Mouse (Mus musculus) MEL (cell line): Measurements from ENCODE around the gene Wdfy3.

ENCODE experiments used
- CTCF ChIP-seq, 3 experiments: IDR thresholded peaks in 2 of 3; conservative IDR thresholded peaks in 1 of 3; 2 replicates each; pipeline ENCODE4 v1.5.1; 2011 to 2012; ENCODE audit warnings: low read length in 3 of 3, low read depth in 2 of 3, mild to moderate bottlenecking in 2 of 3, improper control_type of control experiment in 1 of 3, inconsistent platforms in 1 of 3, mixed read lengths in 1 of 3, moderate library complexity in 1 of 3; ENCODE audit not compliant: control insufficient read depth in 1 of 3, insufficient read depth in 1 of 3, poor library complexity in 1 of 3, severe bottlenecking in 1 of 3
- JUND ChIP-seq: IDR thresholded peaks from 2 replicates; pipeline ENCODE4 v1.6.1; 2011; ENCODE audit warnings: low read depth, mild to moderate bottlenecking, improper control_type of control experiment, low read length
- MAZ ChIP-seq: IDR thresholded peaks from 2 replicates; pipeline ENCODE4 v1.6.1; 2012; ENCODE audit warnings: low read depth, mild to moderate bottlenecking, inconsistent platforms, low read length, improper control_type of control experiment
- MEF2A ChIP-seq: IDR thresholded peaks from 2 replicates; pipeline ENCODE4 v1.6.1; 2014; ENCODE audit warnings: low read depth, mild to moderate bottlenecking, inconsistent platforms, low read length, improper control_type of control experiment; ENCODE audit not compliant: poor library complexity, insufficient replicate concordance, severe bottlenecking; ENCODE audit errors: extremely low read depth
- MXI1 ChIP-seq: IDR thresholded peaks from 2 replicates; pipeline ENCODE4 v1.6.1; 2011; ENCODE audit warnings: mild to moderate bottlenecking, low read depth, low read length, improper control_type of control experiment
- MYB ChIP-seq: IDR thresholded peaks from 2 replicates; pipeline ENCODE4 v1.6.1; 2011; ENCODE audit warnings: mild to moderate bottlenecking, low read depth, low read length, improper control_type of control experiment
- NRF1 ChIP-seq: IDR thresholded peaks from 2 replicates; pipeline ENCODE4 v1.6.1; 2014; ENCODE audit warnings: low read depth, mild to moderate bottlenecking, inconsistent platforms, low read length, improper control_type of control experiment, moderate library complexity; ENCODE audit not compliant: poor library complexity, insufficient read depth, severe bottlenecking
- POLR2A ChIP-seq, 2 experiments: IDR thresholded peaks; 2 replicates each; pipeline ENCODE4 v1.6.1; 2011 to 2012; ENCODE audit warnings: low read length in 2 of 2, mild to moderate bottlenecking in 2 of 2, control low read depth in 1 of 2, improper control_type of control experiment in 1 of 2, low read depth in 1 of 2, moderate library complexity in 1 of 2; ENCODE audit not compliant: control insufficient read depth in 1 of 2, insufficient read depth in 1 of 2, poor library complexity in 1 of 2
- POLR2AphosphoS2 ChIP-seq: IDR thresholded peaks from 2 replicates; pipeline ENCODE4 v1.6.1; 2011; ENCODE audit warnings: low read length, improper control_type of control experiment
- TBP ChIP-seq: IDR thresholded peaks from 2 replicates; pipeline ENCODE4 v1.8.0; 2011; ENCODE audit warnings: low read depth, low read length, improper control_type of control experiment
- ZMIZ1 ChIP-seq: IDR thresholded peaks from 2 replicates; pipeline ENCODE4 v1.6.1; 2012; ENCODE audit warnings: low read depth, mild to moderate bottlenecking, inconsistent platforms, low read length, improper control_type of control experiment, moderate library complexity

DNA sequence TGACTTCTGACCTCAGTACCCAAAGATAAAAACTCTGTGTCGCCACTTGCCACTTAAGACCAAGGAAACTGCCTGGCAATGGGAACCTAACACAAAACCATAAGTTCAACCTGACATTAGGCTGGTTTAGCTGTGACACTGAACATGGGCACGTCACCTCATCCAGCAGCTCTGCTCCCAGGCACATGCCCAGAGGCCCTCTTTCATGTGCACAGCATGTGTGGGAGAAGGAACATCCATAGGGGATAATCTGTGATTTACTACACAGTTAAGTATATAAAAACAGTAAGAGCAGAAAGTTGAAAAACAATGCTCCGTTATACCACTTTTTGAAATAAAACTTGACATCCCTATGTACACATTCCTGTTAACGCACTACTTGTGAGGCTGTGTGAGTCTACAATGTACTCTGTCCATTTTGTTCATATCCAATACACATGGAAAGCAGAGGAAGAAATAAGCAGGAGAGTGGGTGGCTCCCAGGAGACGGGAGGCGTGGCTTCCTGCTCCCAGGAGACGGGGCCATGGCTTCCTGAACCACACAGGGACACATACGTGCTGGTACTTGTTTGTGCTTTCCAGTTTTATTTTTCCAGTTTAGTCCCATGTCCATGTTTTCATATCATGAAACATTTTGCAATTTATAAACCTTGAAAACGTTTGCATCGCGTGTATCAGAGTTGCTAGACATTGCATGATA is 73.5 kb downstream of the Wdfy3 start:
- TF ChIP-seq MYB (no peak), POLR2AphosphoS2 (no peak), TBP (no peak), CTCF (IDR thresholded peaks at IDR 0.05 in 2 of 3, conservative IDR thresholded peaks at IDR 0.05 in 1 of 3; ENCODE audit: control insufficient read depth in 1 of 3, insufficient read depth in 1 of 3, low read depth in 2 of 3, low read length in 3 of 3, poor library complexity in 1 of 3, severe bottlenecking in 1 of 3) (no peak), POLR2A (IDR thresholded peaks at IDR 0.05; ENCODE audit: control insufficient read depth in 1 of 2, insufficient read depth in 1 of 2, low read depth in 1 of 2, low read length in 2 of 2, poor library complexity in 1 of 2) (no peak), NRF1 (no peak), MAZ (no peak), MEF2A (no peak), MXI1 (no peak), JUND (no peak), ZMIZ1 (no peak)
